Mouse (Mus musculus) lung, postnatal 0 days (tissue): ENCODE measurements at regions not wholly inside any gene's neighbourhood (a gene's known extent, or its start where the extent isn't known, plus 50 kb on each side); places are given as distances from the start of the nearest gene placed in this dataset.

Experiments
- CTCF ChIP-seq: IDR thresholded peaks from 2 replicates; pipeline ENCODE4 v1.5.1; 2016; ENCODE audit warnings: antibody characterized with exemption, mild to moderate bottlenecking
- EP300 ChIP-seq: IDR thresholded peaks from 2 replicates; pipeline ENCODE4 v1.6.1; 2016; ENCODE audit warnings: antibody characterized with exemption, mild to moderate bottlenecking, control low read depth

- TF ChIP-seq CTCF = no peak
- no peak for TF ChIP-seq EP300
Measured at GRCm38 (mm10) chr3:51135581-51135980, 88.7 kb upstream of the Noct start.
